Comparison of ENCODE assay signal across 15 mouse cellular contexts in genomic region chr15:75215778-75216691, GRCm38 (mm10). TPM values are rescaled to one million over a fixed set of nuclear protein-coding genes. Genes with fewer than 3 reads are reported as not detected.
DNase-seq lines count a peak whose midpoint lies in the region; ATAC-seq and TF ChIP-seq lines count a peak whose summit lies in the region.
"Had no signal": no experiment of that assay in that cellular context is flagged by ENCODE, and none has a peak within 500 bp of the region (broad histone marks: within the 10 kb centered on the region; RNA-seq: fewer than 3 reads in every experiment).

Gene BC025446, plus strand, starts transcription at chr15:75216376.

- WGBS in liver, embryonic 15.5 days (ENCODE audit: insufficient replicate concordance), result 51% methylated on average over 7 of the region's 7 CpGs
- WGBS in liver, embryonic 11.5 days, result 65% methylated on average over 7 of the region's 7 CpGs
- 59% methylated on average over 7 of the region's 7 CpGs for WGBS in stomach, embryonic 16.5 days
- 56% methylated on average over 7 of the region's 7 CpGs for WGBS in lung, adult 2 months
- WGBS in midbrain, embryonic 15.5 days, result 84% methylated on average over 7 of the region's 7 CpGs
- WGBS in hindbrain, embryonic 16.5 days, result 87% methylated on average over 7 of the region's 7 CpGs

- H3K27me3 ChIP-seq in liver, embryonic 15.5 days, result no peaks in the 10 kb centered on the region
- H3K27me3 ChIP-seq in liver, embryonic 11.5 days (replicated peaks; ENCODE audit: control insufficient read depth, insufficient read depth, low read length), result no peaks in the 10 kb centered on the region
- H3K27me3 ChIP-seq in stomach, embryonic 16.5 days (ENCODE audit: control insufficient read depth, insufficient read depth, low read length), result no peaks in the 10 kb centered on the region
- H3K27me3 ChIP-seq in midbrain, embryonic 15.5 days (replicated peaks), result no peaks in the 10 kb centered on the region
- H3K27me3 ChIP-seq in hindbrain, embryonic 16.5 days (replicated peaks; ENCODE audit: control insufficient read depth, insufficient read depth, low read length), result no peaks in the 10 kb centered on the region
- H3K27me3 ChIP-seq: forebrain, embryonic 13.5 days; lung, embryonic 15.5 days; neural tube, embryonic 12.5 days had no signal

- no peak for TF ChIP-seq POLR2A in lung, adult 2 months (IDR thresholded peaks at IDR 0.05; ENCODE audit: borderline replicate concordance, extremely low read depth, low read depth, low read length)

- H3K4me3 ChIP-seq in liver, embryonic 15.5 days (replicated peaks), result 0 out of 2 replicates have a peak within 1 kb of the TSS, but pooled peaks have one; percentile 7
- H3K4me3 ChIP-seq in liver, embryonic 11.5 days (ENCODE audit: low read depth, low read length), result no peak within 1 kb of the TSS
- no peak within 1 kb of the TSS for H3K4me3 ChIP-seq in stomach, embryonic 16.5 days (replicated peaks; ENCODE audit: low read length)
- no peak within 1 kb of the TSS for H3K4me3 ChIP-seq in lung, adult 2 months (replicated peaks; ENCODE audit: extremely low read depth, low read depth, low read length)
- no peak within 1 kb of the TSS for H3K4me3 ChIP-seq in midbrain, embryonic 15.5 days
- H3K4me3 ChIP-seq in hindbrain, embryonic 16.5 days (ENCODE audit: low read length), result no peak within 1 kb of the TSS
- H3K4me3 ChIP-seq: forebrain, embryonic 13.5 days; hindbrain, embryonic 10.5 days; lung, embryonic 15.5 days; neural tube, embryonic 12.5 days had no signal

- no peak within 1 kb of the TSS; the same call in 1 of the 2 replicates for H3K27ac ChIP-seq in liver, embryonic 15.5 days (replicated peaks)
- H3K27ac ChIP-seq in liver, embryonic 11.5 days (ENCODE audit: low read depth, low read length), result no peak within 1 kb of the TSS
- H3K27ac ChIP-seq in stomach, embryonic 16.5 days (ENCODE audit: low read length), result no peak within 1 kb of the TSS
- no peak within 1 kb of the TSS for H3K27ac ChIP-seq in midbrain, embryonic 15.5 days
- H3K27ac ChIP-seq in hindbrain, embryonic 16.5 days (ENCODE audit: low read depth, low read length), result no peak within 1 kb of the TSS
- H3K27ac ChIP-seq: forebrain, embryonic 13.5 days; hindbrain, embryonic 10.5 days; lung, embryonic 15.5 days; neural tube, embryonic 12.5 days had no signal

- H3K9me3 ChIP-seq in liver, embryonic 15.5 days (replicated peaks), result no peaks in the 10 kb centered on the region
- H3K9me3 ChIP-seq in liver, embryonic 11.5 days (ENCODE audit: control insufficient read depth, low read length), result no peaks in the 10 kb centered on the region; the same call in 1 of the 2 replicates
- no peaks in the 10 kb centered on the region for H3K9me3 ChIP-seq in stomach, embryonic 16.5 days (replicated peaks; ENCODE audit: control insufficient read depth, low read length)
- H3K9me3 ChIP-seq in midbrain, embryonic 15.5 days, result no peaks in the 10 kb centered on the region
- H3K9me3 ChIP-seq in hindbrain, embryonic 16.5 days (ENCODE audit: control insufficient read depth, low read length), result no peaks in the 10 kb centered on the region
- H3K9me3 ChIP-seq: forebrain, embryonic 13.5 days; lung, embryonic 15.5 days; neural tube, embryonic 12.5 days had no signal

- H3K9ac ChIP-seq in liver, embryonic 15.5 days, result no peak within 1 kb of the TSS
- no peak within 1 kb of the TSS for H3K9ac ChIP-seq in liver, embryonic 11.5 days (ENCODE audit: low read depth, low read length)
- no peak within 1 kb of the TSS for H3K9ac ChIP-seq in stomach, embryonic 16.5 days (ENCODE audit: low read length)
- no peak within 1 kb of the TSS for H3K9ac ChIP-seq in midbrain, embryonic 15.5 days
- H3K9ac ChIP-seq in hindbrain, embryonic 16.5 days (ENCODE audit: low read depth, low read length), result no peak within 1 kb of the TSS
- H3K9ac ChIP-seq: forebrain, embryonic 13.5 days; lung, embryonic 15.5 days; neural tube, embryonic 12.5 days had no signal

- ATAC-seq in liver, embryonic 15.5 days (ENCODE audit: insufficient read depth), result peak; percentile 51; the same call in 1 of the 2 replicates
- ATAC-seq in liver, embryonic 11.5 days (replicated peaks; ENCODE audit: low FRiP score), result no peak
- peak; percentile 68 for ATAC-seq in stomach, embryonic 16.5 days (ENCODE audit: insufficient read depth, low FRiP score)
- ATAC-seq in midbrain, embryonic 15.5 days (replicated peaks), result no peak
- ATAC-seq in hindbrain, embryonic 16.5 days, result no peak
- ATAC-seq: forebrain, embryonic 13.5 days had no signal

- no peak for DNase-seq in liver, embryonic 11.5 days (ENCODE audit: low spot score)
- DNase-seq in kidney, adult 11 months, result peak; percentile 69
- peak; percentile 12 for DNase-seq in kidney, postnatal 10 days
- DNase-seq in lung, adult 2 months, result no peak
- DNase-seq: cerebellum, adult 18-20 months had no signal

- TF ChIP-seq CTCF in lung, adult 2 months (IDR thresholded peaks at IDR 0.05; ENCODE audit: insufficient read depth, low read length), result no peak

- H3K4me1 ChIP-seq in liver, embryonic 15.5 days (replicated peaks), result no peaks in the 10 kb centered on the region
- H3K4me1 ChIP-seq in liver, embryonic 11.5 days (replicated peaks; ENCODE audit: control insufficient read depth, insufficient read depth, low read length), result no peaks in the 10 kb centered on the region
- no peaks in the 10 kb centered on the region for H3K4me1 ChIP-seq in stomach, embryonic 16.5 days (ENCODE audit: control insufficient read depth, insufficient read depth, low read length)
- H3K4me1 ChIP-seq in lung, adult 2 months (ENCODE audit: control insufficient read depth, insufficient read depth, low read length), result no peaks in the 10 kb centered on the region
- no peaks in the 10 kb centered on the region for H3K4me1 ChIP-seq in midbrain, embryonic 15.5 days
- no peaks in the 10 kb centered on the region for H3K4me1 ChIP-seq in hindbrain, embryonic 16.5 days (ENCODE audit: control insufficient read depth, insufficient read depth, low read depth, low read length)
- H3K4me1 ChIP-seq: forebrain, embryonic 13.5 days; hindbrain, embryonic 10.5 days; lung, embryonic 15.5 days; neural tube, embryonic 12.5 days had no signal

- peak within 1 kb of the TSS; percentile 29 for H3K4me2 ChIP-seq in liver, embryonic 15.5 days
- no peak within 1 kb of the TSS for H3K4me2 ChIP-seq in liver, embryonic 11.5 days
- H3K4me2 ChIP-seq in stomach, embryonic 16.5 days (ENCODE audit: low read depth, low read length), result no peak within 1 kb of the TSS
- H3K4me2 ChIP-seq in midbrain, embryonic 15.5 days, result no peak within 1 kb of the TSS
- H3K4me2 ChIP-seq in hindbrain, embryonic 16.5 days (ENCODE audit: low read length), result no peak within 1 kb of the TSS
- H3K4me2 ChIP-seq: forebrain, embryonic 13.5 days; lung, embryonic 15.5 days; neural tube, embryonic 12.5 days had no signal

- no peaks in the 10 kb centered on the region for H3K36me3 ChIP-seq in liver, embryonic 15.5 days (replicated peaks)
- no peaks in the 10 kb centered on the region for H3K36me3 ChIP-seq in liver, embryonic 11.5 days (ENCODE audit: control insufficient read depth, insufficient read depth, low read length)
- no peaks in the 10 kb centered on the region for H3K36me3 ChIP-seq in stomach, embryonic 16.5 days (ENCODE audit: control insufficient read depth, insufficient read depth, low read length)
- H3K36me3 ChIP-seq in midbrain, embryonic 15.5 days (replicated peaks), result no peaks in the 10 kb centered on the region
- no peaks in the 10 kb centered on the region for H3K36me3 ChIP-seq in hindbrain, embryonic 16.5 days (ENCODE audit: control insufficient read depth, insufficient read depth, low read length)
- H3K36me3 ChIP-seq: hindbrain, embryonic 10.5 days; lung, embryonic 15.5 days; neural tube, embryonic 12.5 days had no signal

RNA-seq across cellular contexts. Expression of gene BC025446, which starts in this region (rescaled TPM):
- 4.9 and 6.5 TPM in 2 replicates for polyA plus RNA-seq in liver, embryonic 15.5 days (2015; fragmentation: Nextera tagmentation; extraction: Ambion mirVana)
- 0.52 and 0.62 TPM in 2 replicates for polyA plus RNA-seq in liver, embryonic 11.5 days (2014; fragmentation: Nextera tagmentation; extraction: Ambion mirVana)
- 4.0 and 5.1 TPM in 2 replicates for polyA plus RNA-seq in stomach, embryonic 16.5 days (2015; fragmentation: Nextera tagmentation; extraction: Ambion mirVana)
- polyA plus RNA-seq in lung, adult 2 months (2012; rRNA removed), result 0.10 and 0.13 TPM in 2 replicates
- not detected in 2 replicates for polyA plus RNA-seq in midbrain, embryonic 15.5 days (2015; fragmentation: Nextera tagmentation; extraction: Ambion mirVana)
- polyA plus RNA-seq in hindbrain, embryonic 16.5 days (2015; fragmentation: Nextera tagmentation; extraction: Ambion mirVana), result not detected in 2 replicates
- polyA plus RNA-seq: forebrain, embryonic 13.5 days; heart, embryonic 14.5 days; hindbrain, embryonic 10.5 days; limb, embryonic 11.5 days; neural tube, embryonic 12.5 days had no signal

Comparison
In these comparisons a context has a peak if more than half of its experiments do, and no peak if none do; other contexts are left out.
1. ATAC-seq: peak in liver, embryonic 15.5 days (single experiment) and stomach, embryonic 16.5 days (single experiment); none in liver, embryonic 11.5 days (single experiment), midbrain, embryonic 15.5 days (single experiment) and hindbrain, embryonic 16.5 days (single experiment).
2. DNase-seq: peak in kidney, adult 11 months (single experiment) and kidney, postnatal 10 days (single experiment); none in liver, embryonic 11.5 days (single experiment) and lung, adult 2 months (single experiment).